Mouse (Mus musculus) liver, embryonic 14.5 days (tissue): ENCODE results near the gene Ubox5. TPM values are rescaled to one million over a fixed set of nuclear protein-coding genes. Genes with fewer than 3 reads are reported as not detected.

Experiments used
- ATAC-seq: fragments of 200-750 bp; cut with Nextera tagmentation; 2 replicates; pipeline ENCODE4 v1.8.0; 2017; ENCODE audit warnings: moderate number of reproducible peaks, mild to moderate bottlenecking, moderate library complexity; ENCODE audit not compliant: insufficient read depth
- DNase-seq, 3 experiments: peaks; one replicate each; pipeline ENCODE4 v3.0.0-alpha.2; 2012 to 2013; ENCODE audit warnings: low read depth in 3 of 3, low spot score in 3 of 3
- H3K27ac ChIP-seq: fragments of 300-500 bp; sonication (generic); 2 replicates; pipeline ENCODE4 v1.5.1; 2014; ENCODE audit warnings: moderate library complexity, mild to moderate bottlenecking, control low read depth, inconsistent platforms
- H3K27me3 ChIP-seq: fragments of 300-500 bp; sonication (generic); 2 replicates; pipeline ENCODE4 v1.6.1; 2014; ENCODE audit warnings: mild to moderate bottlenecking, low read length, moderate library complexity; ENCODE audit not compliant: control insufficient read depth, insufficient read depth
- H3K36me3 ChIP-seq: fragments of 300-500 bp; sonication (generic); replicated peaks from 2 replicates; pipeline ENCODE4 v1.6.1; 2014; ENCODE audit warnings: low read depth; ENCODE audit not compliant: control insufficient read depth, insufficient read depth
- H3K4me1 ChIP-seq, 2 experiments: fragments of 200-500 bp in 1 of 2; fragments of 300-500 bp in 1 of 2; sonication (generic) in 1 of 2; replicated peaks; 2 replicates each; pipeline ENCODE4 v1.6.1; 2012 to 2014; ENCODE audit warnings: antibody characterized with exemption in 1 of 2, inconsistent platforms in 1 of 2, low read length in 1 of 2; ENCODE audit not compliant: control insufficient read depth in 2 of 2, insufficient read depth in 2 of 2
- H3K4me2 ChIP-seq: fragments of 300-500 bp; sonication (generic); 2 replicates; pipeline ENCODE4 v1.6.1; 2014; ENCODE audit warnings: low read depth, mild to moderate bottlenecking, control low read depth, moderate library complexity
- H3K4me3 ChIP-seq, 2 experiments: fragments of 200-500 bp in 1 of 2; fragments of 300-500 bp in 1 of 2; sonication (generic) in 1 of 2; 2 replicates each; pipeline ENCODE4 v1.5.1; 2012 to 2014; ENCODE audit warnings: low read depth in 2 of 2, low read length in 2 of 2, mild to moderate bottlenecking in 2 of 2, control low read depth in 1 of 2, inconsistent platforms in 1 of 2, moderate library complexity in 1 of 2; ENCODE audit not compliant: insufficient read depth in 1 of 2
- H3K9ac ChIP-seq: fragments of 300-500 bp; sonication (generic); replicated peaks from 2 replicates; pipeline ENCODE4 v1.6.1; 2014; ENCODE audit warnings: mild to moderate bottlenecking, control low read depth, moderate library complexity
- H3K9me3 ChIP-seq: fragments of 300-500 bp; sonication (generic); 2 replicates; pipeline ENCODE4 v1.6.1; 2016; ENCODE audit warnings: low read length, mixed read lengths; ENCODE audit not compliant: control insufficient read depth
- CTCF ChIP-seq: IDR thresholded peaks from 2 replicates; pipeline ENCODE4 v1.5.1; 2016; ENCODE audit warnings: antibody characterized with exemption, low read depth, control low read depth
- EP300 ChIP-seq: IDR thresholded peaks from 2 replicates; pipeline ENCODE4 v1.6.1; 2016; ENCODE audit warnings: antibody characterized with exemption, low read depth
- WGBS: fragments of 180-500 bp; shearing (Covaris S2); extraction: QIAGEN DNeasy Blood & Tissue Kit; methylation state at CpG from one replicate; pipeline ENCODE4 v1.1.7; 2014; ENCODE audit not compliant: insufficient replicate concordance; 5-methylcytosine and 5-hydroxymethylcytosine counted together
- polyA plus RNA-seq, 2 experiments: library from polyadenylated mRNA; depleted of rRNA in 1 of 2; stranded (reverse) in 1 of 2; unstranded in 1 of 2; fragments of >200 nt; fragmentation: Nextera tagmentation in 1 of 2; extraction: Ambion mirVana in 1 of 2; gene quantifications; 2 replicates each; pipeline versions ENCODE4 v1.2.1 to v1.2.3; 2012 to 2014

Gene Ubox5
- polyA plus RNA-seq, 2 experiments, result 3.4 to 5.4 TPM

GRCm38 (mm10) chr2:130564063-130564462 is 65.8 kb downstream of the Ubox5 start:
- Histone ChIP-seq H3K27ac (no peak overlapping the region), H3K9me3 (no peaks in the 10 kb centered on the region), H3K4me3 (peak overlapping the region; percentile 63 to 75), H3K4me1 (peaks cover 3 to 11% of the 10 kb centered on the region in 2 experiments; a peak in 3 of 4 replicates), H3K27me3 (no peaks in the 10 kb centered on the region), H3K4me2 (peak overlapping the region; percentile 82), H3K9ac (peak overlapping the region; percentile 74), H3K36me3 (peaks cover 3% of the 10 kb centered on the region; the same call in 1 of the 2 replicates)
- TF ChIP-seq EP300, result no peak
- no peak for TF ChIP-seq CTCF
- under 1% methylated on average over 23 of the region's 23 CpGs for WGBS
- no peak for DNase-seq
- ATAC-seq, result no peak

- Histone ChIP-seq H3K36me3 (peaks cover 3% of the 10 kb centered on the region; the same call in 1 of the 2 replicates), H3K27me3 (no peaks in the 10 kb centered on the region), H3K4me3 (peak within 1 kb of the TSS; percentile 63 to 75), H3K27ac (no peak within 1 kb of the TSS), H3K4me1 (peaks cover 3 to 11% of the 10 kb centered on the region in 2 experiments; a peak in 3 of 4 replicates), H3K4me2 (peak within 1 kb of the TSS; percentile 82), H3K9me3 (no peaks in the 10 kb centered on the region), H3K9ac (peak within 1 kb of the TSS; percentile 74)
- TF ChIP-seq EP300 (no peak), CTCF (peak; percentile 55)
- DNase-seq, result peak; percentile 81
- ATAC-seq, result peak; percentile 98
- WGBS, result under 1% methylated on average over 61 of the region's 61 CpGs
Observed at GRCm38 (mm10) chr2:130563212-130564055, 66.4 kb downstream of the Ubox5 start, which contains the start of gene Mrps26. Mrps26 (plus strand) TSS chr2:130563742.

GRCm38 (mm10) chr2:130558015-130558414 is 71.8 kb downstream of the Ubox5 start:
- Histone ChIP-seq H3K4me2 (no peak overlapping the region), H3K4me3 (no peak overlapping the region), H3K9ac (no peak overlapping the region), H3K4me1 (peaks cover 3 to 6% of the 10 kb centered on the region in 2 experiments; a peak in 3 of 4 replicates), H3K9me3 (no peaks in the 10 kb centered on the region), H3K27me3 (no peaks in the 10 kb centered on the region), H3K36me3 (peaks cover 2% of the 10 kb centered on the region), H3K27ac (no peak overlapping the region)
- no peak for DNase-seq
- WGBS, result 57% methylated on average over 2 of the region's 2 CpGs
- ATAC-seq, result no peak
- TF ChIP-seq CTCF (peak; percentile 43), EP300 (no peak)

GRCm38 (mm10) chr2:130557462-130557861 is 72.4 kb downstream of the Ubox5 start:
- Histone ChIP-seq H3K4me3 (no peak overlapping the region), H3K27ac (no peak overlapping the region), H3K4me2 (no peak overlapping the region), H3K4me1 (0 out of 4 replicates have a peak, but pooled peaks cover 0 to under 1% of the 10 kb centered on the region in 2 experiments), H3K27me3 (no peaks in the 10 kb centered on the region), H3K9me3 (no peaks in the 10 kb centered on the region), H3K9ac (no peak overlapping the region), H3K36me3 (peaks cover 7% of the 10 kb centered on the region)
- DNase-seq (no peak), ATAC-seq (no peak)
- TF ChIP-seq EP300, result no peak
- no peak for TF ChIP-seq CTCF
- 82% methylated on average over 2 of the region's 2 CpGs for WGBS

GRCm38 (mm10) chr2:130556292-130556691 is 73.5 kb downstream of the Ubox5 start:
- DNase-seq (no peak), ATAC-seq (no peak)
- Histone ChIP-seq H3K36me3 (peaks cover 7% of the 10 kb centered on the region), H3K27ac (no peak overlapping the region), H3K4me1 (no peaks in the 10 kb centered on the region), H3K27me3 (no peaks in the 10 kb centered on the region), H3K4me3 (no peak overlapping the region), H3K9me3 (no peaks in the 10 kb centered on the region), H3K4me2 (no peak overlapping the region), H3K9ac (no peak overlapping the region)
- WGBS, result 65% methylated on average over 1 of the region's 1 CpGs
- TF ChIP-seq CTCF, result no peak
